Mouse (Mus musculus): ENCODE measurements at regions not wholly inside any gene's neighbourhood (a gene's known extent, or its start where the extent isn't known, plus 50 kb on each side); places are given as distances from the start of the nearest gene placed in this dataset. TPM values are rescaled to one million over a fixed set of nuclear protein-coding genes. Genes with fewer than 3 reads are reported as not detected.

DNA sequence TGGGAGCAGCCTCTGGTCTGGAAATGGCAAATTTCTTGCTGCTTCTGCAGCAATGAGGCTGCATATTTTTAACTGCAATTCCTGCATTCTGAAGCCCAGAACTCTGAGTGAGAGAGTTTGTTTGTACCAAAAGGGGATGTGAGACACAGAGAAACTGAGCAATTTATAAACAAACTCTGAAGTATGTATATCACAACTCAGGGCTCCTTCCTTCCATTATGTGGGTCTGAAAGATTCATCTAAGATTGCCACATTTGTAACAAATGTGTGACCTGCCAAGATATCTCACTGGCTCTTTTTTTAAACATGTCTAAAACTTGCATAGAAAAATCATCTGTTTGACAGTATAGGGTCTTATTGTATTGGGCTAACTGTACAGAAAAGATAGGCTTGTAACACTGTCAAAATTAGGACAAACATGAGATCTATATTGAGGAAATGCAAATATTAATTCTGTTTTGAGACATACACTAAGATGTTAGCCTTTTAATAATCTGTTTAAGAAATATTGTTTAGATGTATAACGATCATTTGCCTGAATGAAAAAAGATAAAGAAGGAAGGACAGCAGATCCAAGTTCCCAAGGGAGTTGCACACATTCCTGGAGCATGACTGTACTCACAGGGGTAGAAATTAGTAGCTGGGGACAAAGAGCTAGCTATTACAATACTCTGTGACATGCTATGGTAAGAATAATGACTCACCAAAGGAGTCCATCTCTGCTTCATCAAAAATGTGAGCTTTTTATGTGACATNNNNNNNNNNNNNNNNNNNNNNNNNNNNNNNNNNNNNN lies 553.3 kb downstream of the Plxdc2 start:
- H3K36me3 ChIP-seq (ENCODE audit: insufficient read depth, low read length) = no peaks in the 10 kb centered on the region
- H3K4me3 ChIP-seq (ENCODE audit: low read length) = no peak overlapping the region
- no peak overlapping the region for H3K9ac ChIP-seq (replicated peaks; ENCODE audit: low read length)
- no peak overlapping the region for H3K27ac ChIP-seq (ENCODE audit: low read length)
- H3K9me3 ChIP-seq (ENCODE audit: low read length) = no peaks in the 10 kb centered on the region
- no peaks in the 10 kb centered on the region for H3K27me3 ChIP-seq (ENCODE audit: insufficient read depth, low read length)
- no peaks in the 10 kb centered on the region for H3K4me1 ChIP-seq (ENCODE audit: insufficient read depth, low read length)
- H3K4me2 ChIP-seq (replicated peaks; ENCODE audit: low read depth, low read length) = no peak overlapping the region
- no peak for ATAC-seq (ENCODE audit: low FRiP score, low TSS enrichment)
- 72% methylated on average over 1 of the region's 1 CpGs for WGBS

DNA sequence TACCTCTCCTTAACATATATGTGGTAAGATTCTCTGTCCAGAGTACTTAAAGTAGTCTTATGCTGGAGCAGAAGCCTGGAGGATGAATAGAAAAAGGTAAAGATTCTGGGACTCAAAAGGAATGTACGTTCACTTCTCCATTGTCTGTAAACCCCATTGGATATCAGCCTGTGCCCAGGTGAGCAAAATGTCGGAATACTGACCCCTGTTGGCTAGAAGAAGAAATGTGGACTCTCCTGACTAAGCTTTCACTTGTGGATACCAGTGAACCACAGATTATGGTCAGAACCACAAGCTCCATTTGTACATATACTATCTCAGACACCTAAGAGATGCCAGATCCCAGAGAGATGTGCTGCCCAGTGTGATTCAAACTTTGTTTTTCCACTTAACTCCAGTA lies 558.5 kb downstream of the Plxdc2 start:
- 15% methylated on average over 2 of the region's 2 CpGs for WGBS
- H3K9me3 ChIP-seq (ENCODE audit: low read length) = no peaks in the 10 kb centered on the region
- H3K4me2 ChIP-seq (replicated peaks; ENCODE audit: low read depth, low read length) = no peak overlapping the region
- H3K4me3 ChIP-seq (ENCODE audit: low read length) = no peak overlapping the region
- no peak overlapping the region for H3K27ac ChIP-seq (ENCODE audit: low read length)
- no peaks in the 10 kb centered on the region for H3K4me1 ChIP-seq (ENCODE audit: insufficient read depth, low read length)
- peak; percentile 49; the same call in 1 of the 2 replicates for ATAC-seq (ENCODE audit: low FRiP score, low TSS enrichment)
- no peak overlapping the region for H3K9ac ChIP-seq (replicated peaks; ENCODE audit: low read length)
- H3K36me3 ChIP-seq (ENCODE audit: insufficient read depth, low read length) = no peaks in the 10 kb centered on the region
- H3K27me3 ChIP-seq (ENCODE audit: insufficient read depth, low read length) = no peaks in the 10 kb centered on the region

DNA sequence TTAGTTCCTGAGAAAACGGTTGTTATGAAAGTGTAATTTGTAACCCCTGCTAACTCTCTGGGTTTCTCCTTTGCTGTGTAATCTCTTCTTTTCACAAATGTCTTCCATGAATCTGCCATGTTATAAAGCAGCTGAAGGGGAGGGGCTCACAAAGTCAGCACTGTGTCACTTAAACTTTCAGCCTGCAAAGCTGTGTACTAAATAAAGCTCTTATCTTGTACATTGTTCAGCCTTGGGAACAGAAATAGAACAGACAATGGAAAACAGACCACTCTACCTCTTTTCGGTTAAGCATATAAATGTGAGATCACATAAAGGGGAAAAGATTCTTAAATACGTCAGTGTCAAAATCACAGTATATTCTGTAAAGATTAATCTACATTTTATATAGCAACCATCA lies 573.9 kb downstream of the Plxdc2 start:
- no peak overlapping the region for H3K4me3 ChIP-seq (ENCODE audit: low read length)
- H3K9ac ChIP-seq (replicated peaks; ENCODE audit: low read length) = no peak overlapping the region
- no peak overlapping the region for H3K27ac ChIP-seq (ENCODE audit: low read length)
- no peak for ATAC-seq (ENCODE audit: low FRiP score, low TSS enrichment)
- H3K27me3 ChIP-seq (ENCODE audit: insufficient read depth, low read length) = no peaks in the 10 kb centered on the region
- no peaks in the 10 kb centered on the region for H3K9me3 ChIP-seq (ENCODE audit: low read length)
- no peaks in the 10 kb centered on the region for H3K4me1 ChIP-seq (ENCODE audit: insufficient read depth, low read length)
- H3K36me3 ChIP-seq (ENCODE audit: insufficient read depth, low read length) = no peaks in the 10 kb centered on the region
- 83% methylated on average over 3 of the region's 3 CpGs for WGBS
- H3K4me2 ChIP-seq (replicated peaks; ENCODE audit: low read depth, low read length) = no peak overlapping the region

DNA sequence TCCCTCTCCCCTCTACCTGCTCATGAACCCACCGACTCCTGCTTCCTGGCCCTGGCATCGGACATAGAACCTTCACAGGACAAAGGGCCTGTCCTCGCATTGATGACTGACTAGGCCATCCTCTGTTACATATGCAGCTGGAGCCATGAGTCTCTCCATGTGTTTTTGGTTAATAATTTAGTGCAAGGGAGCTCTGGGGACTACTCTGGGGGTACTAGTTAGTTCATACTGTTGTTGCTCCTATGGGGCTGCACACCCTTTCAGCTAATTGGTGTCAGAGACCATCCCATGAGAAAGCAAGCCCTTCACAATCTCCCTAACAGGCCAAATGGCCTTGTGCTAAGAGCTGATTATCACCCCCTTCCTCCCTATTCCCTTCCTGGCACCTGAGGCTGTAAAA lies 603.3 kb downstream of the Plxdc2 start:
- H3K9me3 ChIP-seq (ENCODE audit: low read length) = no peaks in the 10 kb centered on the region
- H3K36me3 ChIP-seq (ENCODE audit: insufficient read depth, low read length) = no peaks in the 10 kb centered on the region
- no peak overlapping the region for H3K4me2 ChIP-seq (replicated peaks; ENCODE audit: low read depth, low read length)
- H3K4me3 ChIP-seq (ENCODE audit: low read length) = no peak overlapping the region
- H3K27me3 ChIP-seq (ENCODE audit: insufficient read depth, low read length) = no peaks in the 10 kb centered on the region
- WGBS = 80% methylated on average over 3 of the region's 3 CpGs
- H3K4me1 ChIP-seq (ENCODE audit: insufficient read depth, low read length) = no peaks in the 10 kb centered on the region
- ATAC-seq (ENCODE audit: low FRiP score, low TSS enrichment) = no peak
- no peak overlapping the region for H3K27ac ChIP-seq (ENCODE audit: low read length)
- H3K9ac ChIP-seq (replicated peaks; ENCODE audit: low read length) = no peak overlapping the region

DNA sequence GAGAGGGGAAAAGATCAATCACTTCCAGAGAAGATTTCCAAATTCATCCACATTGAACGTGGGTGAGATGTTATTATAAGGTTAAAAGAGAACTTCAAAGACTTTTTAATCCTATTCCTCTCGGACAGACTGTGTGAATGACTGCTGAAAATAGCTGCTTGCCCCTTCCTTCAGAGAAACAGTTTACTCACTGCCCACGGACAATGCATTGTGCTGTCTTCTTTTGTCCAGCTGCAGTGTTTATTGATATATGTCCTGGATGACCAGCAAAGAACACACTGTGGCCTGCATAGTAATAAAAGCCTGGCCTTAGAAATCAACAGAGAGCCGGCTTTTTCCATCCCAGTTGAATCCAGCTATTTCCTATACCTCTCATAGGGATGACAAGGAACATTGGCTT lies 621.3 kb downstream of the Plxdc2 start:
- Histone ChIP-seq H3K27me3 (ENCODE audit: insufficient read depth, low read length) (no peaks in the 10 kb centered on the region), H3K9me3 (ENCODE audit: low read length) (no peaks in the 10 kb centered on the region), H3K4me3 (ENCODE audit: low read length) (no peak overlapping the region), H3K36me3 (ENCODE audit: insufficient read depth, low read length) (no peaks in the 10 kb centered on the region), H3K9ac (replicated peaks; ENCODE audit: low read length) (no peak overlapping the region), H3K4me1 (ENCODE audit: insufficient read depth, low read length) (no peaks in the 10 kb centered on the region), H3K4me2 (replicated peaks; ENCODE audit: low read depth, low read length) (no peak overlapping the region), H3K27ac (ENCODE audit: low read length) (no peak overlapping the region)
- WGBS = 12% methylated on average over 4 of the region's 4 CpGs
- ATAC-seq (ENCODE audit: low FRiP score, low TSS enrichment) = no peak

DNA sequence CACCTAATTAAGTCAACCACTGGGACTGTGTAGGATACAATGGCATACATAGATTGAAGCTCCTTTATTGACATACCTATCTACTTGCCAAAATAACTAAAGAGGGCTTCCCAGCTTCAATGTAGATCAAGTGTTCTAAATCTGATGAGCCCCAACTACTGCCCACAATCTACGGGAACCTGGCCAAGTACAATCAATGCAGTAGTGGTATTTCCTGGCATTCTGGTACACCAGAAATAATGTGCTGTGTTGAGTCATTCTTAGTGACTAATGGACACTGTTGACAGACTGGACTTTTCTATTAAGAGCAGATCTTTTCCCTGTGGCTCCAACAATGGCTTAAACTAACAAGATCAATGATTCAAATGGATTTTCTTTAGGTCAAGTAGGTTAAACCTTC lies 626.7 kb downstream of the Plxdc2 start:
- no peak overlapping the region for H3K9ac ChIP-seq (replicated peaks; ENCODE audit: low read length)
- 81% methylated on average over 1 of the region's 1 CpGs for WGBS
- no peaks in the 10 kb centered on the region for H3K36me3 ChIP-seq (ENCODE audit: insufficient read depth, low read length)
- H3K4me1 ChIP-seq (ENCODE audit: insufficient read depth, low read length) = no peaks in the 10 kb centered on the region
- H3K4me2 ChIP-seq (replicated peaks; ENCODE audit: low read depth, low read length) = no peak overlapping the region
- no peaks in the 10 kb centered on the region for H3K9me3 ChIP-seq (ENCODE audit: low read length)
- H3K27me3 ChIP-seq (ENCODE audit: insufficient read depth, low read length) = no peaks in the 10 kb centered on the region
- no peak overlapping the region for H3K4me3 ChIP-seq (ENCODE audit: low read length)
- H3K27ac ChIP-seq (ENCODE audit: low read length) = no peak overlapping the region
- no peak for ATAC-seq (ENCODE audit: low FRiP score, low TSS enrichment)

DNA sequence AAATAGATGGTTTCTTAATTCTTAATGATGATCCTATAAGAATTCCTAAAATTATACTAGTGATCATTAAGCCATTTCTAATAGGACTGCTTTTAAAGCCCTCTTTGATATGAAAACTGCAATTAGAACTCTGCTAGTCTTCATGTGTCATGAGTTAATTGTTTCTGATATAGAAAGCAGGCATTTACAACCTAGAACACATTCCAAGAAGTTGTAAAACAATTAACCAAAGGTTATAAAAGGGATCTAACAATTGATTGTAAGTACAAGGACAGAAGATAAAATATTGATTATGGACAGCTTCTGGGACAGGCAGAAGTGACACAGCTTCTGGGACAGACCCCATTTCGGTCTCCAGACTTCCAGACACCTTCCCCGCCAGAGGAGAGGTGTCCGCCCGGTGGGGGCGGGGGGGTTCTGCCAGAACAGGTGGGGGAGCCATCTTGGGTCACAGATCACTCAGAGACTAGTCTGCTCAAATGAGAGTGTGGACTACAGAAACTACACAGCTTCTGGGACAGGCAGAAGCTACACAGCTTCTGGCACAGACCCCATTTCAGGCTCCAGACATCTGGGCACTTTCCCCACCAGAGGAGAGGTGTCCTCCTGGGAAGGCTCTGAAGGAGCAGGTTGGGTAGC lies 627.6 kb downstream of the Plxdc2 start:
- Histone ChIP-seq H3K36me3 (ENCODE audit: insufficient read depth, low read length) (no peaks in the 10 kb centered on the region), H3K9me3 (ENCODE audit: low read length) (no peaks in the 10 kb centered on the region), H3K4me3 (ENCODE audit: low read length) (no peak overlapping the region), H3K9ac (replicated peaks; ENCODE audit: low read length) (no peak overlapping the region), H3K27ac (ENCODE audit: low read length) (no peak overlapping the region), H3K27me3 (ENCODE audit: insufficient read depth, low read length) (no peaks in the 10 kb centered on the region), H3K4me1 (ENCODE audit: insufficient read depth, low read length) (no peaks in the 10 kb centered on the region), H3K4me2 (replicated peaks; ENCODE audit: low read depth, low read length) (no peak overlapping the region)
- ATAC-seq (ENCODE audit: low FRiP score, low TSS enrichment) = no peak
- 78% methylated on average over 5 of the region's 5 CpGs for WGBS

Small RNA genes in the stretch of these regions (microRNA-seq; reads per million reads assigned to microRNA genes)
- gene Gm24933 = not detected

All from kidney, embryonic 16.5 days (tissue).